Mouse (Mus musculus): ENCODE measurements at regions not wholly inside any gene's neighbourhood (a gene's known extent, or its start where the extent isn't known, plus 50 kb on each side); places are given as distances from the start of the nearest gene placed in this dataset.

- 1% methylated on average over 19 of the region's 19 CpGs for WGBS
These were observed 63.7 kb upstream of the Fxr1 start for GRCm38 (mm10) chr3:33955854-33956624.

GRCm38 (mm10) chr3:33956625-33957023 is 63.1 kb upstream of the Fxr1 start:
- 43% methylated on average over 3 of the region's 3 CpGs for WGBS
- no peaks in the 10 kb centered on the region for H3K36me3 ChIP-seq (ENCODE audit: control insufficient read depth, insufficient read depth, low read length)
- no peaks in the 10 kb centered on the region for H3K27me3 ChIP-seq (ENCODE audit: control insufficient read depth, insufficient read depth, low read length)
- no peak overlapping the region for H3K27ac ChIP-seq (ENCODE audit: insufficient read depth, low read depth, low read length)
- TF ChIP-seq POLR2A (IDR thresholded peaks at IDR 0.05; ENCODE audit: low read depth, low read length) (no peak), CTCF (IDR thresholded peaks at IDR 0.05; ENCODE audit: extremely low read depth, insufficient read length, insufficient replicate concordance, low read depth, low read length) (no peak)
- H3K4me1 ChIP-seq (ENCODE audit: control insufficient read depth, insufficient read depth, insufficient read length, low read length): no peaks in the 10 kb centered on the region
- no peak overlapping the region for H3K4me3 ChIP-seq (ENCODE audit: low read depth, low read length)

More at GRCm38 (mm10) chr3:33955854-33956624, 63.7 kb upstream of the Fxr1 start:
- TF ChIP-seq POLR2A (IDR thresholded peaks at IDR 0.05; ENCODE audit: low read depth, low read length): no peak
- peak; percentile 72; the same call in 1 of the 2 replicates for TF ChIP-seq CTCF (IDR thresholded peaks at IDR 0.05; ENCODE audit: extremely low read depth, insufficient read length, insufficient replicate concordance, low read depth, low read length)
- no peaks in the 10 kb centered on the region for H3K36me3 ChIP-seq (ENCODE audit: control insufficient read depth, insufficient read depth, low read length)
- no peaks in the 10 kb centered on the region for H3K27me3 ChIP-seq (ENCODE audit: control insufficient read depth, insufficient read depth, low read length)
- H3K27ac ChIP-seq (ENCODE audit: insufficient read depth, low read depth, low read length): no peak overlapping the region
- H3K4me1 ChIP-seq (ENCODE audit: control insufficient read depth, insufficient read depth, insufficient read length, low read length): no peaks in the 10 kb centered on the region
- no peak overlapping the region for H3K4me3 ChIP-seq (ENCODE audit: low read depth, low read length)

- no peak overlapping the region for H3K4me3 ChIP-seq (ENCODE audit: low read depth, low read length)
- H3K4me1 ChIP-seq (ENCODE audit: control insufficient read depth, insufficient read depth, insufficient read length, low read length): no peaks in the 10 kb centered on the region
- 70% methylated on average over 10 of the region's 10 CpGs for WGBS
- no peaks in the 10 kb centered on the region for H3K36me3 ChIP-seq (ENCODE audit: control insufficient read depth, insufficient read depth, low read length)
- H3K27me3 ChIP-seq (ENCODE audit: control insufficient read depth, insufficient read depth, low read length): no peaks in the 10 kb centered on the region
- no peak for TF ChIP-seq CTCF (IDR thresholded peaks at IDR 0.05; ENCODE audit: extremely low read depth, insufficient read length, insufficient replicate concordance, low read depth, low read length)
- no peak for TF ChIP-seq POLR2A (IDR thresholded peaks at IDR 0.05; ENCODE audit: low read depth, low read length)
- H3K27ac ChIP-seq (ENCODE audit: insufficient read depth, low read depth, low read length): no peak overlapping the region
These were observed 62.1 kb upstream of the Fxr1 start for GRCm38 (mm10) chr3:33957676-33958075.

GRCm38 (mm10) chr3:33958216-33958615 is 61.5 kb upstream of the Fxr1 start:
- Histone ChIP-seq H3K4me1 (ENCODE audit: control insufficient read depth, insufficient read depth, insufficient read length, low read length) (no peaks in the 10 kb centered on the region), H3K27ac (ENCODE audit: insufficient read depth, low read depth, low read length) (no peak overlapping the region), H3K36me3 (ENCODE audit: control insufficient read depth, insufficient read depth, low read length) (no peaks in the 10 kb centered on the region), H3K27me3 (ENCODE audit: control insufficient read depth, insufficient read depth, low read length) (no peaks in the 10 kb centered on the region), H3K4me3 (ENCODE audit: low read depth, low read length) (no peak overlapping the region)
- WGBS: 83% methylated on average over 4 of the region's 4 CpGs
- TF ChIP-seq POLR2A (IDR thresholded peaks at IDR 0.05; ENCODE audit: low read depth, low read length) (no peak), CTCF (IDR thresholded peaks at IDR 0.05; ENCODE audit: extremely low read depth, insufficient read length, insufficient replicate concordance, low read depth, low read length) (no peak)

- no peaks in the 10 kb centered on the region for H3K36me3 ChIP-seq (ENCODE audit: control insufficient read depth, insufficient read depth, low read length)
- no peaks in the 10 kb centered on the region for H3K4me1 ChIP-seq (ENCODE audit: control insufficient read depth, insufficient read depth, insufficient read length, low read length)
- H3K27me3 ChIP-seq (ENCODE audit: control insufficient read depth, insufficient read depth, low read length): no peaks in the 10 kb centered on the region
- no peak for TF ChIP-seq POLR2A (IDR thresholded peaks at IDR 0.05; ENCODE audit: low read depth, low read length)
- no peak for TF ChIP-seq CTCF (IDR thresholded peaks at IDR 0.05; ENCODE audit: extremely low read depth, insufficient read length, insufficient replicate concordance, low read depth, low read length)
- H3K27ac ChIP-seq (ENCODE audit: insufficient read depth, low read depth, low read length): no peak overlapping the region
- H3K4me3 ChIP-seq (ENCODE audit: low read depth, low read length): no peak overlapping the region
- 67% methylated on average over 6 of the region's 6 CpGs for WGBS
These were observed 59.5 kb upstream of the Fxr1 start for GRCm38 (mm10) chr3:33960211-33960610.

- H3K27ac ChIP-seq (ENCODE audit: insufficient read depth, low read depth, low read length): no peak overlapping the region
- TF ChIP-seq POLR2A (IDR thresholded peaks at IDR 0.05; ENCODE audit: low read depth, low read length) (no peak), CTCF (IDR thresholded peaks at IDR 0.05; ENCODE audit: extremely low read depth, insufficient read length, insufficient replicate concordance, low read depth, low read length) (no peak)
- H3K36me3 ChIP-seq (ENCODE audit: control insufficient read depth, insufficient read depth, low read length): no peaks in the 10 kb centered on the region
- H3K4me3 ChIP-seq (ENCODE audit: low read depth, low read length): no peak overlapping the region
- no peaks in the 10 kb centered on the region for H3K4me1 ChIP-seq (ENCODE audit: control insufficient read depth, insufficient read depth, insufficient read length, low read length)
- no peaks in the 10 kb centered on the region for H3K27me3 ChIP-seq (ENCODE audit: control insufficient read depth, insufficient read depth, low read length)
- 69% methylated on average over 5 of the region's 5 CpGs for WGBS
These were observed 56.8 kb upstream of the Fxr1 start for GRCm38 (mm10) chr3:33962938-33963337.

- Histone ChIP-seq H3K27ac (ENCODE audit: insufficient read depth, low read depth, low read length) (no peak overlapping the region), H3K36me3 (ENCODE audit: control insufficient read depth, insufficient read depth, low read length) (no peaks in the 10 kb centered on the region), H3K4me1 (ENCODE audit: control insufficient read depth, insufficient read depth, insufficient read length, low read length) (no peaks in the 10 kb centered on the region), H3K4me3 (ENCODE audit: low read depth, low read length) (no peak overlapping the region), H3K27me3 (ENCODE audit: control insufficient read depth, insufficient read depth, low read length) (no peaks in the 10 kb centered on the region)
- TF ChIP-seq CTCF (IDR thresholded peaks at IDR 0.05; ENCODE audit: extremely low read depth, insufficient read length, insufficient replicate concordance, low read depth, low read length): no peak
- no peak for TF ChIP-seq POLR2A (IDR thresholded peaks at IDR 0.05; ENCODE audit: low read depth, low read length)
- WGBS: 39% methylated on average over 8 of the region's 8 CpGs
These were observed 52.6 kb upstream of the Fxr1 start for GRCm38 (mm10) chr3:33967184-33967583.

Data from small intestine, adult 2 months (tissue).